Mouse (Mus musculus) C2C12 (cell line): ENCODE results near the gene Gm38394.
A peak's percentile ranks its signal among the peaks of the same experiment; 100 is the strongest.

Experiments used
- CEBPB ChIP-seq: IDR thresholded peaks from one replicate; pipeline ENCODE4 v1.6.1; 2011; ENCODE audit warnings: low read depth, mild to moderate bottlenecking, control low read depth, moderate library complexity
- CTCF ChIP-seq: IDR thresholded peaks from one replicate; pipeline ENCODE4 v1.5.1; 2011; ENCODE audit not compliant: control insufficient read depth, insufficient read depth, insufficient read length
- FOSL1 ChIP-seq: IDR thresholded peaks from one replicate; pipeline ENCODE4 v1.8.0; 2011; ENCODE audit warnings: mild to moderate bottlenecking, low read length; ENCODE audit not compliant: poor library complexity, insufficient read depth, severe bottlenecking
- MAX ChIP-seq: IDR thresholded peaks from one replicate; pipeline ENCODE4 v1.6.1; 2011; ENCODE audit warnings: mild to moderate bottlenecking, control low read depth
- MYOD1 ChIP-seq: IDR thresholded peaks from one replicate; pipeline ENCODE4 v1.6.1; 2011; ENCODE audit warnings: low read depth; ENCODE audit not compliant: control insufficient read depth, insufficient read length
- MYOG ChIP-seq: IDR thresholded peaks from one replicate; pipeline ENCODE4 v1.6.1; 2011; ENCODE audit not compliant: control insufficient read depth, insufficient read length; ENCODE audit errors: extremely low read depth
- USF1 ChIP-seq: IDR thresholded peaks from one replicate; pipeline ENCODE4 v1.6.1; 2011; ENCODE audit warnings: low read depth, mild to moderate bottlenecking, control low read depth, moderate library complexity

DNA sequence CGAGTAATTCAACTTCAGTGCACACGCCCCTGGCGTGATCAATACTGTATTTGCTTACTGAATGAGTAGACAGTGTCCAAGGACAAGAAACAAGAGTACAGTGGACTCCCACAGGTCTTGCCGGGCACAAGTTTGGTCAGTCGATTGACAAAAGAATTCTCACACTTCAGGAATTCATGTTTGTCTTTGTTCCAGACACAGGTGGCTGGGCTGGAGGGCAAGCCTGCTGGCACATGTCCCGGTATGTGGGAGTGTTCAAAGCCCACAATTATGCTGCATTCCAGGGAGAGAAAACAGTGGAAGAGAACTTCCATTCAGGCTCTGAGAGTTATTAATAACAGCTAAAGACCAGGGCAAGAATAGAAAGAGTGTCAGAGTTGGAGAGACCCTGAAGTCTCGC, 34.8 kb upstream of the Gm38394 start:
- TF ChIP-seq CTCF (no peak), CEBPB (no peak), USF1 (no peak), MAX (no peak), MYOD1 (peak; percentile 60), MYOG (no peak), FOSL1 (no peak)
